Mouse (Mus musculus) embryonic facial prominence, embryonic 11.5 days (tissue): ENCODE results near the gene Rapgef2. TPM values are rescaled to one million over a fixed set of nuclear protein-coding genes. Genes with fewer than 3 reads are reported as not detected.

Source experiments
- ATAC-seq: fragments of 200-750 bp; cut with Nextera tagmentation; replicated peaks from 2 replicates; pipeline ENCODE4 v1.8.0; 2017; ENCODE audit warnings: low read depth; ENCODE audit not compliant: insufficient number of reproducible peaks, low FRiP score, low TSS enrichment
- DNase-seq: peaks from one replicate; pipeline ENCODE4 v3.0.0-alpha.2; 2015; ENCODE audit warnings: low spot score
- H3K27ac ChIP-seq: fragments of 300-500 bp; sonication (generic); replicated peaks from 2 replicates; pipeline ENCODE4 v1.5.1; 2014; ENCODE audit warnings: mild to moderate bottlenecking, low read depth, low read length, control low read depth
- H3K27me3 ChIP-seq: fragments of 300-500 bp; sonication (generic); 2 replicates; pipeline ENCODE4 v1.6.1; 2014; ENCODE audit warnings: mild to moderate bottlenecking, low read length, moderate library complexity, mixed read lengths; ENCODE audit not compliant: control insufficient read depth, insufficient read depth
- H3K36me3 ChIP-seq: fragments of 300-500 bp; sonication (generic); replicated peaks from 2 replicates; pipeline ENCODE4 v1.6.1; 2014; ENCODE audit warnings: low read depth, mild to moderate bottlenecking, low read length, moderate library complexity, mixed read lengths; ENCODE audit not compliant: control insufficient read depth, insufficient read depth
- H3K4me1 ChIP-seq: fragments of 300-500 bp; sonication (generic); 2 replicates; pipeline ENCODE4 v1.6.1; 2014; ENCODE audit warnings: low read length, mixed read lengths; ENCODE audit not compliant: control insufficient read depth, insufficient read depth
- H3K4me2 ChIP-seq: fragments of 300-500 bp; sonication (generic); 2 replicates; pipeline ENCODE4 v1.6.1; 2014; ENCODE audit warnings: low read depth, mild to moderate bottlenecking, control low read depth, low read length, moderate library complexity
- H3K4me3 ChIP-seq: fragments of 300-500 bp; sonication (generic); 2 replicates; pipeline ENCODE4 v1.5.1; 2014; ENCODE audit warnings: low read depth, low read length, control low read depth
- H3K9ac ChIP-seq: fragments of 300-500 bp; sonication (generic); replicated peaks from 2 replicates; pipeline ENCODE4 v1.6.1; 2014; ENCODE audit warnings: mild to moderate bottlenecking, control low read depth, low read length
- H3K9me3 ChIP-seq: fragments of 300-500 bp; sonication (generic); replicated peaks from 2 replicates; pipeline ENCODE4 v1.6.1; 2016; ENCODE audit warnings: mild to moderate bottlenecking, low read length, inconsistent platforms, mixed read lengths; ENCODE audit not compliant: control insufficient read depth
- WGBS: fragments of 180-500 bp; shearing (Covaris S2); extraction: QIAGEN DNeasy Blood & Tissue Kit; methylation state at CpG from one replicate; pipeline ENCODE4 v1.1.7; 2014; 5-methylcytosine and 5-hydroxymethylcytosine counted together
- polyA plus RNA-seq: library from polyadenylated mRNA; unstranded; fragments of >200 nt; fragmentation: Nextera tagmentation; extraction: Ambion mirVana; gene quantifications from 2 replicates; pipeline ENCODE4 v1.2.1, GENCODE M21; 2014

The Rapgef2 gene
- polyA plus RNA-seq, 1 experiment from 2014 or later: 6.8 TPM

- H3K36me3 ChIP-seq: no peaks in the 10 kb centered on the region
- no peaks in the 10 kb centered on the region for H3K4me1 ChIP-seq
- WGBS: 83% methylated on average over 9 of the region's 9 CpGs
- no peak overlapping the region for H3K4me3 ChIP-seq
- no peak overlapping the region for H3K27ac ChIP-seq
- H3K4me2 ChIP-seq: no peak overlapping the region
- H3K9ac ChIP-seq: no peak overlapping the region
- no peak for ATAC-seq
- H3K9me3 ChIP-seq: no peaks in the 10 kb centered on the region
- no peaks in the 10 kb centered on the region for H3K27me3 ChIP-seq
- DNase-seq: no peak
Measured at GRCm38 (mm10) chr3:79016830-79017229, 269.5 kb downstream of the Rapgef2 start.

- Histone ChIP-seq H3K4me3 (no peak overlapping the region), H3K9me3 (no peaks in the 10 kb centered on the region), H3K27ac (no peak overlapping the region), H3K4me1 (no peaks in the 10 kb centered on the region), H3K4me2 (no peak overlapping the region), H3K36me3 (no peaks in the 10 kb centered on the region), H3K9ac (no peak overlapping the region), H3K27me3 (no peaks in the 10 kb centered on the region)
- ATAC-seq (no peak), DNase-seq (no peak)
- WGBS: 89% methylated on average over 9 of the region's 9 CpGs
Measured at GRCm38 (mm10) chr3:79015621-79016474, 270.5 kb downstream of the Rapgef2 start.

Other genes starting within 250 kb of the Rapgef2 start
- gene Gm17359, start 50.1 kb upstream of the Rapgef2 start, polyA plus RNA-seq: not detected in 2 replicates